Mouse (Mus musculus): ENCODE results near the gene Phxr2. TPM values are rescaled to one million over a fixed set of nuclear protein-coding genes. Genes with fewer than 3 reads are reported as not detected.
A peak's percentile ranks its signal among the peaks of the same experiment; 100 is the strongest.

Gene Phxr2
- polyA plus RNA-seq, 1 experiment from 2014 or later: not detected

DNA sequence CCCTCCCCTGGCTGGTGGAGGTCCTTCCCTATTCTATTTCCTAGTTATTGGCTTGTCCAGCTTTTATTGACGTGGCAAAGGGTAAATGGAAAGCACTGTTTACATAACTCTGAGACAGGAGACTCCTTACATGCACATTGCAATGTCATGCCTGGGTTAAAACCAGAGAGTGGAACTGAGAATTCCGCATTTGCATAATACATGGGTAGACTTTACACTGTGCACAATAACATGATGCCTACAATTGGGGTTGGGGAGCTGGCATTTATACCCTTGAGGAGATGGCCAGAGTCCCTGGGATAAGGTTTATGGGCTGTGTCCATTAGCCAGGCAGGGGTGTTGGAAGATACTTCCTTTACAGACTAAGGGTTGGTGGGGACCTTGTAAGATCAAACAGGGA lies 32.8 kb downstream of the Phxr2 start:
- Histone ChIP-seq H3K4me1 (ENCODE audit: control insufficient read depth, insufficient read depth, low read length) (no peaks in the 10 kb centered on the region), H3K9ac (ENCODE audit: low read length) (no peak overlapping the region), H3K4me2 (ENCODE audit: low read depth) (no peak overlapping the region), H3K27me3 (ENCODE audit: control insufficient read depth, insufficient read depth, low read length) (no peaks in the 10 kb centered on the region), H3K9me3 (ENCODE audit: control insufficient read depth, low read length) (no peaks in the 10 kb centered on the region), H3K36me3 (ENCODE audit: control insufficient read depth, insufficient read depth, low read length) (no peaks in the 10 kb centered on the region), H3K4me3 (ENCODE audit: low read depth, low read length) (no peak overlapping the region), H3K27ac (ENCODE audit: low read depth, low read length) (no peak overlapping the region)
- ATAC-seq (ENCODE audit: insufficient read depth, low FRiP score, low TSS enrichment): no peak
- no peak for DNase-seq (ENCODE audit: low spot score)
- 86% methylated on average over 2 of the region's 2 CpGs for WGBS

DNA sequence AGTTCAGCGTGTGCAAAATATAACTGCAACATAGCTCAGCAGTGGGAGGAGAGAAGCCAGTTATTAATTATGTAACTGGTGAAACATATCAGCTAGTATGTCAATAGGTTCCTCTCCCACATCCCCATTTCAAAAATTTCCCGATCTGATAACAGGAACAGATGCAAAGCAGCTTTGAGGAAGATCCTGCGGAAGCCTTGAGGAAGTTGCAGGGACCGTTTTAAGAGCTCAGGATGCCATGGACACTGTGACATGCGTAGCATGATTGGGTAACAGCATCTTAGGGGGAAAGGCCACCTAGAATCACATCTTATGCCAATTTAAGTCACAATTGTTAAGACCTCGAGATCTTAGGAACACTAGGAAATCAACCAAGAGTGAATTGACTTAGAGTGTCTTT lies 36.2 kb downstream of the Phxr2 start:
- DNase-seq (ENCODE audit: low spot score) (no peak), ATAC-seq (ENCODE audit: insufficient read depth, low FRiP score, low TSS enrichment) (no peak)
- no peaks in the 10 kb centered on the region for H3K9me3 ChIP-seq (ENCODE audit: control insufficient read depth, low read length)
- H3K27me3 ChIP-seq (ENCODE audit: control insufficient read depth, insufficient read depth, low read length): no peaks in the 10 kb centered on the region
- no peak overlapping the region for H3K4me2 ChIP-seq (ENCODE audit: low read depth)
- no peak overlapping the region for H3K4me3 ChIP-seq (ENCODE audit: low read depth, low read length)
- H3K36me3 ChIP-seq (ENCODE audit: control insufficient read depth, insufficient read depth, low read length): no peaks in the 10 kb centered on the region
- no peak overlapping the region for H3K27ac ChIP-seq (ENCODE audit: low read depth, low read length)
- 86% methylated on average over 6 of the region's 6 CpGs for WGBS
- no peak overlapping the region for H3K9ac ChIP-seq (ENCODE audit: low read length)
- H3K4me1 ChIP-seq (ENCODE audit: control insufficient read depth, insufficient read depth, low read length): no peaks in the 10 kb centered on the region

GRCm38 (mm10) chr10:99086029-99086428 lies 40.1 kb downstream of the Phxr2 start:
- H3K27ac ChIP-seq (ENCODE audit: low read depth, low read length): no peak overlapping the region
- H3K4me2 ChIP-seq (ENCODE audit: low read depth): no peak overlapping the region
- no peaks in the 10 kb centered on the region for H3K9me3 ChIP-seq (ENCODE audit: control insufficient read depth, low read length)
- DNase-seq (ENCODE audit: low spot score) (no peak), ATAC-seq (ENCODE audit: insufficient read depth, low FRiP score, low TSS enrichment) (no peak)
- H3K4me1 ChIP-seq (ENCODE audit: control insufficient read depth, insufficient read depth, low read length): no peaks in the 10 kb centered on the region
- no peaks in the 10 kb centered on the region for H3K27me3 ChIP-seq (ENCODE audit: control insufficient read depth, insufficient read depth, low read length)
- no peak overlapping the region for H3K4me3 ChIP-seq (ENCODE audit: low read depth, low read length)
- 77% methylated on average over 6 of the region's 6 CpGs for WGBS
- no peak overlapping the region for H3K9ac ChIP-seq (ENCODE audit: low read length)
- H3K36me3 ChIP-seq (ENCODE audit: control insufficient read depth, insufficient read depth, low read length): no peaks in the 10 kb centered on the region

- H3K9me3 ChIP-seq (ENCODE audit: control insufficient read depth, low read length): no peaks in the 10 kb centered on the region
- H3K4me2 ChIP-seq (ENCODE audit: low read depth): no peak overlapping the region
- DNase-seq (ENCODE audit: low spot score): peak; percentile 15
- no peak overlapping the region for H3K27ac ChIP-seq (ENCODE audit: low read depth, low read length)
- no peak overlapping the region for H3K9ac ChIP-seq (ENCODE audit: low read length)
- H3K4me1 ChIP-seq (ENCODE audit: control insufficient read depth, insufficient read depth, low read length): no peaks in the 10 kb centered on the region
- no peak overlapping the region for H3K4me3 ChIP-seq (ENCODE audit: low read depth, low read length)
- ATAC-seq (ENCODE audit: insufficient read depth, low FRiP score, low TSS enrichment): no peak
- WGBS: 69% methylated on average over 6 of the region's 6 CpGs
- H3K27me3 ChIP-seq (ENCODE audit: control insufficient read depth, insufficient read depth, low read length): no peaks in the 10 kb centered on the region
- no peaks in the 10 kb centered on the region for H3K36me3 ChIP-seq (ENCODE audit: control insufficient read depth, insufficient read depth, low read length)
Observed at GRCm38 (mm10) chr10:99085240-99085587, 40.9 kb downstream of the Phxr2 start.

DNA sequence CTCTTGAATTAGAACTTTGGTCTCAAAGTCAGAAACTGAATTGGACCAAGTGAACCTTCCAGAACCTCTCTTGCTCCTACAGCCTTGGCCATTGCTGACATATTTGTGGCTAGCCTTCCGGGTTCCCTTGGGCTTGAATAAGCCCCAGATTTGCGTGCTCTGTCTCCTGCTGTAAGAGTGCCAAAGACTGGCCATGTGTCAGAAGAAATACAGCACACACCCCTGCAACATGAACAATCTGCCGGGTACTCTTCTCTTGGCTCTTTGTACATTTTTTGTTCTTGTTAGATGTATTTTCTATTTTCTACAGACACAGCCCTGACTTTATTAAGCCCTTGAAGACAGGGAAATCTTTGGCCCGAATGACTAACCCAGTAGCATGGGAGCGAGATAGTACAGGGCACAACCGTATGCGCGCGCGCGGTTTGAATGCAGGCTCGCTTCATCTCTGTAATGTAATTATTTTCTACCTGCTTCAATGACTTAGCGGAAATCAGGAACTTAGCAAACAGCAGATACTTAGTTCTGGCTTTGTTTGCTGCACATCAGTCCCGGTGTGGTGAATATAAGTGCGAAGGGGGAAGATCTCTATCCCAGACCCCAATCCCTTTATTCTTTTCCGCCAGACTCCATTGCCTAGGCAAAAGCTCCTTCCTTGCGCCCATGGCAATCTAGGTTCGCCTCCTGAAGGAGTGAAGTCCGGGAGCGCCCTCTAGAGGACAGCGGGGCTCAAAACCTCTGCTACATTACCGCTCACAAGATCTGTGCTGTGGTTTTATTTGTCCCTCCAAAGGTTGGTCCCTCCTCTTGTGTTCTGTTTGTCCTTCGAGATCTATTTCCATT lies 41.5 kb downstream of the Phxr2 start:
- Histone ChIP-seq H3K9ac (ENCODE audit: low read length) (no peak overlapping the region), H3K9me3 (ENCODE audit: control insufficient read depth, low read length) (no peaks in the 10 kb centered on the region), H3K4me2 (ENCODE audit: low read depth) (no peak overlapping the region), H3K36me3 (ENCODE audit: control insufficient read depth, insufficient read depth, low read length) (no peaks in the 10 kb centered on the region), H3K27ac (ENCODE audit: low read depth, low read length) (no peak overlapping the region), H3K27me3 (ENCODE audit: control insufficient read depth, insufficient read depth, low read length) (no peaks in the 10 kb centered on the region), H3K4me3 (ENCODE audit: low read depth, low read length) (no peak overlapping the region), H3K4me1 (ENCODE audit: control insufficient read depth, insufficient read depth, low read length) (no peaks in the 10 kb centered on the region)
- DNase-seq (ENCODE audit: low spot score) (peak; percentile 90), ATAC-seq (ENCODE audit: insufficient read depth, low FRiP score, low TSS enrichment) (peak; percentile 87)
- WGBS: 46% methylated on average over 23 of the region's 23 CpGs

- Histone ChIP-seq H3K27ac (ENCODE audit: low read depth, low read length) (no peak overlapping the region), H3K36me3 (ENCODE audit: control insufficient read depth, insufficient read depth, low read length) (no peaks in the 10 kb centered on the region), H3K4me3 (ENCODE audit: low read depth, low read length) (no peak overlapping the region), H3K9me3 (ENCODE audit: control insufficient read depth, low read length) (no peaks in the 10 kb centered on the region), H3K9ac (ENCODE audit: low read length) (no peak overlapping the region), H3K4me2 (ENCODE audit: low read depth) (no peak overlapping the region), H3K27me3 (ENCODE audit: control insufficient read depth, insufficient read depth, low read length) (no peaks in the 10 kb centered on the region), H3K4me1 (ENCODE audit: control insufficient read depth, insufficient read depth, low read length) (no peaks in the 10 kb centered on the region)
- DNase-seq (ENCODE audit: low spot score) (no peak), ATAC-seq (ENCODE audit: insufficient read depth, low FRiP score, low TSS enrichment) (no peak)
- 91% methylated on average over 14 of the region's 14 CpGs for WGBS
Observed at GRCm38 (mm10) chr10:99083431-99084003, 42.6 kb downstream of the Phxr2 start.

DNA sequence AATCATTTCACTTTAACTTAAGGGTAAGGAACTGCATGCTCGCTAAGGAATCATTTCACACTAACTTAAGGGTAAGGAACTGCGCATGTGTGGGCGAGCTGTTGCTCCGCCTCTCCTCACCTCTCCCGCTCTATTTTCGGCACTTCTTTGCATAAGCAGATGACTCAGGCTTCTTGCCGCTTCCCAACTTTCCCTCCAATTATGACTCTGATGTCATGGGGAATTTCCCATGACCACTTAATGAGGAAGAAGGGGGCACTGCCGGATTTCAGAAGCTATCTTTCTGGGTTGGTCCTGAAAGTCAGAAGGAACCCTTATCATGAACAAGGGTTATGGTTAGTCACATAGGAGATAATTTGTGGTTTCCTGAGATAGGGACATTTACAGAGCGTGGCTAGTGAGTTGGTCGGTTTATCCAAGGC lies 44.5 kb downstream of the Phxr2 start:
- DNase-seq (ENCODE audit: low spot score) (no peak), ATAC-seq (ENCODE audit: insufficient read depth, low FRiP score, low TSS enrichment) (no peak)
- no peak overlapping the region for H3K4me3 ChIP-seq (ENCODE audit: low read depth, low read length)
- no peaks in the 10 kb centered on the region for H3K9me3 ChIP-seq (ENCODE audit: control insufficient read depth, low read length)
- H3K4me1 ChIP-seq (ENCODE audit: control insufficient read depth, insufficient read depth, low read length): no peaks in the 10 kb centered on the region
- no peak overlapping the region for H3K9ac ChIP-seq (ENCODE audit: low read length)
- H3K4me2 ChIP-seq (ENCODE audit: low read depth): no peak overlapping the region
- 91% methylated on average over 10 of the region's 10 CpGs for WGBS
- no peaks in the 10 kb centered on the region for H3K36me3 ChIP-seq (ENCODE audit: control insufficient read depth, insufficient read depth, low read length)
- H3K27ac ChIP-seq (ENCODE audit: low read depth, low read length): no peak overlapping the region
- no peaks in the 10 kb centered on the region for H3K27me3 ChIP-seq (ENCODE audit: control insufficient read depth, insufficient read depth, low read length)

DNA sequence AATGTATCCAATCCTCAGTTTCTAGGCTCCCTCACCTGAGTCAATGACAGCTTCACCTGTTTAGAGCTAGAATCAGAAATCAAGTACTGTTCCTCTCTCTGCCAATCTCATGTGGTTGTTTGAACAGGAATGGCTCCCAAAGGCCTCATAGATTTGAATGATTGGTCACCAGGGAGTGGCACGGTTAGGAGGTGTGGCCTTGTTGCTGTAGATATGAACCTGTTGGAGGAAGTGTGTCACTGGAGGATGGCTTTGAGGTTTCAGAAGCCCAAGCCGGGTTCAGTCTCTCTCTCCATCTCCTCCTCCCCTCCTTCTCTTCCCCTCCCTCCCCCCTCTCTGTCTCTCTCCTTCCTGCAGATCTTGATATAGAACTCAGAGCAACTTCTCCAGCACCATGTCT lies 47.5 kb downstream of the Phxr2 start:
- Histone ChIP-seq H3K9me3 (ENCODE audit: control insufficient read depth, low read length) (no peaks in the 10 kb centered on the region), H3K36me3 (ENCODE audit: control insufficient read depth, insufficient read depth, low read length) (no peaks in the 10 kb centered on the region), H3K4me2 (ENCODE audit: low read depth) (no peak overlapping the region), H3K27me3 (ENCODE audit: control insufficient read depth, insufficient read depth, low read length) (no peaks in the 10 kb centered on the region), H3K9ac (ENCODE audit: low read length) (no peak overlapping the region), H3K27ac (ENCODE audit: low read depth, low read length) (no peak overlapping the region), H3K4me1 (ENCODE audit: control insufficient read depth, insufficient read depth, low read length) (no peaks in the 10 kb centered on the region), H3K4me3 (ENCODE audit: low read depth, low read length) (no peak overlapping the region)
- WGBS: 86% methylated on average over 2 of the region's 2 CpGs
- DNase-seq (ENCODE audit: low spot score) (no peak), ATAC-seq (ENCODE audit: insufficient read depth, low FRiP score, low TSS enrichment) (no peak)

Data from neural tube, embryonic 11.5 days (tissue).